Mouse (Mus musculus) spleen, postnatal 4 days (tissue): ENCODE data around the gene Gm11596.
"Not testable (repeated sequence)": the region's sequence is repeated elsewhere in the genome, so short reads cannot be mapped to it uniquely, and the experiment has no call there.

ENCODE experiments used
- DNase-seq, 2 experiments: peaks; one replicate each; pipeline ENCODE4 v3.0.0; 2022; ENCODE audit warnings: low spot score in 2 of 2

Gm11596 gene

GRCm38 (mm10) chr11:99793367-99793766 lies at the start of gene Gm11596:
Gene Gm11596, minus strand, starts transcription at chr11:99793467.
- DNase-seq, result no peak

DNA sequence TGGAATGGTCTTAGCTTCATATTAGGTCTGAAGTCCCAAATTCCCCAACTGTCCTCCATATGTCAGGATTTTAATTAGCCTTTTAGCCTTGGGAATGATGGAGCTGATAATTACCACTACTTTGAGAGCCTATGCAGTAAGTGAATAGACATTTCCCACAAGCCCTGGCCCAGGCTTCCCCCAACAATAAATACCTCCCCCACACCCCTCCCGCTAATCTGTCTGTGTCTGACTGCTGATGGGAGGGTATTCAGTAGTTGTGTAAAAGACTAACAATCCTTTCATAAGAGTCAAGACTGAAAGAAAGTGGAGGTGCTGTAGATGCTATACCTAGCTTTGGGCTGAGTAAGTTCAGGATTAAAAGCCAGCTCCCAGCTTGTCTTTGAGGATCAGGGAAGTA lies 48.9 kb upstream of the Gm11596 start:
- DNase-seq, result no peak

GRCm38 (mm10) chr11:99837966-99838365 lies 44.7 kb upstream of the Gm11596 start, which contains the start of gene 2300003K06Rik:
Gene 2300003K06Rik, minus strand, starts transcription at chr11:99838066.
- DNase-seq, result no peak

DNA sequence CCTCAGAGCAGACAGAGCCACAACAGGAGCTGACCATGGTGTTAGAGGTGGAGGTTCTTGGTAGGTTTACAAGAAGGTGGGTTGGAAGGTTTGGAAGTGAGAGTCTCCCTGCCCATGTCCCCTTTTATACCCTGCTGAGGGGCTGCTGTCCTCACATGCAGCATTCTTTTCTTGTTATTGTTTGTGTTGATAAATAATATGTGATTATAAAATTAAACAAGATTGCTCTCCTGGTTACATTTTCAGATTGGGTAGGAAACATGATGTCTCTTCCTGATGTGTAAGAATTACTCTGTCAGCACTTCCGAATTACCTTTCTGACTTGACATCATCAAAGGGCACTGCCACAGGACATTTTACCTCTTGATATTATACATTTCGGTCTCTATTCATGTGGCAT lies 22.3 kb upstream of the Gm11596 start, which contains the start of gene Gm11564:
Gene Gm11564, minus strand, starts transcription at position 101 of the 400 bp plus-strand sequence.
- DNase-seq, result not testable (repeated sequence)

DNA sequence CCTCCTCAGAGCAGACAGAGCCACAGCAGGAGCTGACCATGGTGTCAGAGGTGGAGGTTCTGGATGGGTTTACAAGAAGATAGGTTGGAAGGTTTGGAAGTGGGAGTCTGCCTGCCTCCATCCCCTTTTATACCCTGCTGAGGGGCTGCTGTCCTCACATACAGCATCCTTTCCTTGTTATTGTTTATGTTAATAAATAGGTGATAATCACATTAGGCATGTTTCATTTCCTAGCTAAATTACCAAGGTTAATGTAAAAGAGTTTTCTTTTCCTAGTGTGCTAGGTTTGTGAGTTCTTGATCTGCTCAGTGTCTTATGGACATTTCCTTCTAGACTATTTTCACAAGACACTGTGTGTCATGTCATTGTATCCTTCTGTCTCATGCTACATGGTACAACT lies 16.5 kb upstream of the Gm11596 start, which contains the start of gene Krtap4-13:
Gene Krtap4-13, minus strand, starts transcription at position 101 of the 400 bp plus-strand sequence.
- not testable (repeated sequence) for DNase-seq

GRCm38 (mm10) chr11:99804346-99804745 lies 11.1 kb upstream of the Gm11596 start, which contains the start of gene Gm11554:
Gene Gm11554, minus strand, starts transcription at chr11:99804446.
- not testable (repeated sequence) for DNase-seq

DNA sequence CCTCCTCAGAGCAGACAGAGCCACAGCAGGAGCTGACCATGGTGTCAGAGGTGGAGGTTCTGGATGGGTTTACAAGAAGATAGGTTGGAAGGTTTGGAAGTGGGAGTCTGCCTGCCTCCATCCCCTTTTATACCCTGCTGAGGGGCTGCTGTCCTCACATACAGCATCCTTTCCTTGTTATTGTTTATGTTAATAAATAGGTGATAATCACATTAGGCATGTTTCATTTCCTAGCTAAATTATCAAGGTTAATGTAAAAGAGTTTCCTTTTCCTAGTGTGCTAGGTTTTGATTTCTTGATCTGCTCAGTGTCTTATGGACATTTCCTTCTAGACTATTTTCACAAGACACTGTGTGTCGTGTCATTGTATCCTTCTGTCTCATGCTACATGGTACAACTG lies 5.6 kb upstream of the Gm11596 start, which contains the start of gene Gm11569:
Gene Gm11569, minus strand, starts transcription at position 101 of the 400 bp plus-strand sequence.
- not testable (repeated sequence) for DNase-seq

GRCm38 (mm10) chr11:99784900-99785299 lies 8.4 kb downstream of the Gm11596 start, which contains the start of gene Krtap4-9:
Gene Krtap4-9, plus strand, starts transcription at chr11:99785200.
- DNase-seq, result not testable (repeated sequence)

DNA sequence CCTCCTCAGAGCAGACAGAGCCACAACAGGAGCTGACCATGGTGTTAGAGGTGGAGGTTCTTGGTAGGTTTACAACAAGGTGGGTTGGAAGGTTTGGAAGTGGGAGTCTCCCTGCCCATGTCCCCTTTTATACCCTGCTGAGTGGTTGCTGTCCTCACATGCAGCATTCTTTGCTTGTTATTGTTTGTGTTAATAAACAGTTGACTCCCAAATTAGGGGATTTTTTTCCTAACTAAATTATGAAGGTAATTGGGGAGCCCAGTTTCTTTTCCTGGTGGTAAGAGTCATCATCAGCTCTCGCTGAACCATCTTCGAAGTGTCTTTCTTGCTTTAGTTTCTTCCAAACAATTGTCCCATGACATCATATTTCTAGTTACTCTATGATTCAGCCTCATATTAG lies 12.7 kb downstream of the Gm11596 start, which contains the start of gene Krtap4-8:
Gene Krtap4-8, minus strand, starts transcription at position 101 of the 400 bp plus-strand sequence.
- DNase-seq, result no peak

- DNase-seq, result no peak
These were observed 14.9 kb downstream of the Gm11596 start for GRCm38 (mm10) chr11:99778401-99778800.

DNA sequence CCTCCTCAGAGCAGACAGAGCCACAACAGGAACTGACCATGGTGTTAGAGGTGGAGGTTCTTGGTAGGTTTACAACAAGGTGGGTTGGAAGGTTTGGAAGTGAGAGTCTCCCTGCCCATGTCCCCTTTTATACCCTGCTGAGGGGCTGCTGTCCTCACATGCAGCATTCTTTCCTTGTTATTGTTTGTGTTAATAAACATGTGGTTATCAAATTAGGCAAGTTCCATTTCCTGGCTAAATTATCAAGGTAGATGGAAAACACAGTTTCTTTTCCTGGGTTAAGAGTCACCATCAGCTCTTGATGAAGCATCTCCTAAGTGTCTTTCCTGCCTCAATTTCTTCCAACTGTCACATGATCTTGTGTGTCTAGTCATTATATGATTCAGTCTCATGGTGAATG lies 20.5 kb downstream of the Gm11596 start, which contains the start of gene Gm11595:
Gene Gm11595, minus strand, starts transcription at position 101 of the 400 bp plus-strand sequence.
- DNase-seq, result not testable (repeated sequence)

- no peak for DNase-seq
These were observed 24.9 kb downstream of the Gm11596 start for GRCm38 (mm10) chr11:99768410-99768809.

DNA sequence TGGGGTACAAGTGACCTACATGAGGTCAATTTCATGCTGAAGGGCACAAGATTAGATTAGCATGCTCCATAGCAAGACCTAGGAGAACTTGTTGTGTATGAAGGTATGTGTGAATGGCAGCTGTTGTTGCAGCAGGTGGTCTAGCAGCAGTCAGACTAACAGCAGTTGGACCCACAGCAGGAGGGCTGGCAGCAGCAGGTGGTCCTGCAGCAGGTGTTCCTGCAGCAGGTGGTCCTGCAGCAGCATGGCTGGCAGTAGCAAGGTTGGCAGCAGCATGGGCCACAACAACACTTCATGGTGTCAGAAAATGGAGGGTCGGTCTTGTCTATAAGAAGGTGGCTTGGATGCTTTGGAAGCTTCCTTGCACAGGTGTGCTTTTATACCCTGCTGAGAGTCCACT lies 34.4 kb downstream of the Gm11596 start:
- DNase-seq, result no peak

DNA sequence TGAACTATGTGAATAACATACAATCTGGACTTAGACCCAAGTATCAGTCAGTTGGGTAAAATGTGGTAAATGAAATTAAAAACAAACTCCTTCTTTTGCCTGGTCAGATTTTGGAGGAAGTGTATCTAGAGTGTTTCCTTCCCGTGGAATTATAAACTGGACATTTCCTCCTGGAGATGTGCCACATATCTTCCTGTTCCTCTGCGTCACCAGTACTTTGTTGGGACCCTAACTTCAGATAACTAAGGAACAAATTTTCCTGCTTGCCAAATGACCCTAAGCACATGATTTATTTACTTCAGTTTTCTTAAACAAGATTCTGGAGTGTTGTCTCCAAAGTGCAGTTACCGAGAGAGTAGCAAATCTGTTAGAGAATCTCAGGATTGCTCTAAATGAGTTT lies 49.3 kb downstream of the Gm11596 start:
- DNase-seq, result no peak
